Mouse (Mus musculus) hindbrain, embryonic 15.5 days (tissue): ENCODE results near the gene Chd8. TPM values are rescaled to one million over a fixed set of nuclear protein-coding genes. Genes with fewer than 3 reads are reported as not detected.

Experiments used
- ATAC-seq: fragments of 200-750 bp; cut with Nextera tagmentation; 2 replicates; pipeline ENCODE4 v1.8.0; 2017; ENCODE audit warnings: low read depth, moderate number of reproducible peaks, moderate TSS enrichment; ENCODE audit not compliant: low FRiP score
- H3K27ac ChIP-seq: fragments of 300-500 bp; sonication (generic); replicated peaks from 2 replicates; pipeline ENCODE4 v1.5.1; 2015; ENCODE audit warnings: mild to moderate bottlenecking, inconsistent platforms
- H3K27me3 ChIP-seq: fragments of 300-500 bp; sonication (generic); 2 replicates; pipeline ENCODE4 v1.6.1; 2015; ENCODE audit warnings: control low read depth, inconsistent platforms
- H3K36me3 ChIP-seq: fragments of 300-500 bp; sonication (generic); 2 replicates; pipeline ENCODE4 v1.6.1; 2015; ENCODE audit warnings: control low read depth, inconsistent platforms
- H3K4me1 ChIP-seq: fragments of 300-500 bp; sonication (generic); replicated peaks from 2 replicates; pipeline ENCODE4 v1.6.1; 2015; ENCODE audit warnings: control low read depth, inconsistent platforms
- H3K4me2 ChIP-seq: fragments of 300-500 bp; sonication (generic); 2 replicates; pipeline ENCODE4 v1.6.1; 2015; ENCODE audit warnings: moderate library complexity, mild to moderate bottlenecking, inconsistent platforms
- H3K4me3 ChIP-seq: fragments of 300-500 bp; sonication (generic); 2 replicates; pipeline ENCODE4 v1.5.1; 2015; ENCODE audit warnings: mild to moderate bottlenecking, inconsistent platforms
- H3K9ac ChIP-seq: fragments of 300-500 bp; sonication (generic); 2 replicates; pipeline ENCODE4 v1.6.1; 2015; ENCODE audit warnings: inconsistent platforms
- H3K9me3 ChIP-seq: fragments of 300-500 bp; sonication (generic); 2 replicates; pipeline ENCODE4 v1.6.1; 2016; ENCODE audit warnings: control low read depth, inconsistent platforms
- WGBS: fragments of 180-500 bp; shearing (Covaris S2); methylation state at CpG from one replicate; pipeline ENCODE4 v1.1.7; 2015; 5-methylcytosine and 5-hydroxymethylcytosine counted together
- polyA plus RNA-seq: library from polyadenylated mRNA; unstranded; fragments of >200 nt; fragmentation: Nextera tagmentation; extraction: Ambion mirVana; gene quantifications from 2 replicates; pipeline ENCODE4 v1.2.1, GENCODE M21; 2015

The Chd8 gene
- polyA plus RNA-seq, 1 experiment from 2014 or later: 38.7 TPM

GRCm38 (mm10) chr14:52256311-52257175 is 1.0 kb downstream of the Chd8 start:
- no peaks in the 10 kb centered on the region for H3K9me3 ChIP-seq
- peak overlapping the region; percentile 93 for H3K9ac ChIP-seq
- peaks cover 25% of the 10 kb centered on the region for H3K4me1 ChIP-seq
- H3K36me3 ChIP-seq: no peaks in the 10 kb centered on the region
- peak overlapping the region; percentile 98 for H3K4me3 ChIP-seq
- no peaks in the 10 kb centered on the region for H3K27me3 ChIP-seq
- WGBS: 8% methylated on average over 18 of the region's 18 CpGs
- no peak for ATAC-seq
- H3K27ac ChIP-seq: peak overlapping the region; percentile 96
- peak overlapping the region; percentile 74 for H3K4me2 ChIP-seq

- Histone ChIP-seq H3K27me3 (no peaks in the 10 kb centered on the region), H3K27ac (no peak overlapping the region), H3K9me3 (no peaks in the 10 kb centered on the region), H3K36me3 (no peaks in the 10 kb centered on the region), H3K9ac (no peak overlapping the region), H3K4me2 (no peak overlapping the region), H3K4me3 (no peak overlapping the region), H3K4me1 (peaks cover 18% of the 10 kb centered on the region)
- 89% methylated on average over 4 of the region's 4 CpGs for WGBS
- ATAC-seq: no peak
Observed at GRCm38 (mm10) chr14:52246129-52246528, 11.5 kb downstream of the Chd8 start.

GRCm38 (mm10) chr14:52244690-52245042 is 12.9 kb downstream of the Chd8 start:
- Histone ChIP-seq H3K9me3 (no peaks in the 10 kb centered on the region), H3K36me3 (no peaks in the 10 kb centered on the region), H3K9ac (peak overlapping the region; percentile 60), H3K27me3 (no peaks in the 10 kb centered on the region), H3K4me2 (peak overlapping the region; percentile 82), H3K4me1 (peaks cover 18% of the 10 kb centered on the region), H3K27ac (peak overlapping the region; percentile 70), H3K4me3 (peak overlapping the region; percentile 84)
- peak; percentile 87 for ATAC-seq
- WGBS: 9% methylated on average over 7 of the region's 7 CpGs

DNA sequence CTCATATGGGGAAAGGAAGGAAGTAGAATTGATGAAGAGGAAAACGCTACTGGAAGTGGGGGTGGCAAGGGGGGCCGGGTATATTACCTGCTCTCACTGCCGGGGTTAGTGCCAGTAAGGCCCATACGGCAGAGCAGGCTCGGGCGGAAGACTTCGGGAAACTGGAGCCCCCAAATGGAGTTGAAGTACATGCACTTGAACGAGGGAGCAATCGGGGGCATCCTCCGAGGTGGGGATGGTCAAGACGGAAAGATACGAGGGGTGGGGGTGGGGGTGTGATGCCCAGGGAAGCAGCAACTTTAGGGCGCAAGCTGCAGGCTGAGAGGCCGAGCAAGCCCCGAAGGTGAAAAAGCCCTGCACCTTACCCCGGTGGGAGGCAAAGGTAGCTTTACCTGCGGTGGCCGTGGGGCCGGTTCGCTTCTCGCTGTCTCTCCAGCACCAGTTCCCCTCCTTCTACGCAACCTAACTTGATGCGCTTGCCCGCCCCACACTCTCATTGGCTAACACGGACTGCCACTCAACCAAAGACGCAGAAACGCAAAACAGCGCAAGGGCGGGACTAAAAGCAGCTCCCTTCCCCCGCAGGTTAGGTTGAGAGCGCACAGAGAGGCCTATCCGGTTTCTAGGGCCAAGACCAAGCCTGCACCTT is 13.4 kb downstream of the Chd8 start:
- Histone ChIP-seq H3K9ac (peak overlapping the region; percentile 83), H3K4me2 (peak overlapping the region; percentile 82), H3K36me3 (no peaks in the 10 kb centered on the region), H3K27me3 (no peaks in the 10 kb centered on the region), H3K4me1 (peaks cover 18% of the 10 kb centered on the region), H3K27ac (peak overlapping the region; percentile 76), H3K9me3 (no peaks in the 10 kb centered on the region), H3K4me3 (peak overlapping the region; percentile 84)
- WGBS: 1% methylated on average over 32 of the region's 32 CpGs
- ATAC-seq: peak; percentile 100

- Histone ChIP-seq H3K4me1 (no peaks in the 10 kb centered on the region), H3K4me3 (no peak overlapping the region), H3K9me3 (no peaks in the 10 kb centered on the region), H3K9ac (no peak overlapping the region), H3K36me3 (peaks cover 55% of the 10 kb centered on the region), H3K27me3 (no peaks in the 10 kb centered on the region), H3K27ac (no peak overlapping the region), H3K4me2 (no peak overlapping the region)
- ATAC-seq: no peak
- 98% methylated on average over 1 of the region's 1 CpGs for WGBS
Observed at GRCm38 (mm10) chr14:52236216-52236615, 21.4 kb downstream of the Chd8 start.

DNA sequence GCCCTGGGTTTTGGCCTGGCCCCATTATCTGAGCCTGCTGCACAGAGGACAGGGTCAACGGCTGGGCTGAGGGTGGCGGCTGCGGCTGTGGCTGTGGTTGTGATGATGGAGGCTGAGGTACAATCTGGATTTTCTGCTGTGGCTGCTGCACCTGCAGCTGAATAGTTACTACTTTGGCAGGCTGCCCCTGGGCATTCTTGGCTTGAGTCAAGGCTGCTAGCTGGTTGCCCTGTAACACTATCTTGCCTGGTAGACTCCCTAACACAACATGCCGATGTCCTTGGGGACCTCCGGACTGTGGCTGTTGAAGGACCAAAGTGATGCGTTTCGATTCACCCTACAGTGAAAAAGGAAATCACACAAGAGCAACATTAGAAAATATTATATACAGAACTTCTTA is 22.4 kb downstream of the Chd8 start:
- H3K36me3 ChIP-seq: peaks cover 66% of the 10 kb centered on the region
- no peak overlapping the region for H3K4me2 ChIP-seq
- no peak overlapping the region for H3K4me3 ChIP-seq
- H3K27ac ChIP-seq: no peak overlapping the region
- H3K4me1 ChIP-seq: no peaks in the 10 kb centered on the region
- H3K9ac ChIP-seq: no peak overlapping the region
- WGBS: 97% methylated on average over 7 of the region's 7 CpGs
- ATAC-seq: no peak
- H3K27me3 ChIP-seq: no peaks in the 10 kb centered on the region
- H3K9me3 ChIP-seq: no peaks in the 10 kb centered on the region

- Histone ChIP-seq H3K27ac (no peak overlapping the region), H3K27me3 (no peaks in the 10 kb centered on the region), H3K9me3 (no peaks in the 10 kb centered on the region), H3K4me2 (no peak overlapping the region), H3K36me3 (peaks cover 83% of the 10 kb centered on the region), H3K4me3 (no peak overlapping the region), H3K9ac (no peak overlapping the region), H3K4me1 (no peaks in the 10 kb centered on the region)
- ATAC-seq: no peak
- 85% methylated on average over 6 of the region's 6 CpGs for WGBS
Observed at GRCm38 (mm10) chr14:52232249-52232648, 25.3 kb downstream of the Chd8 start.

GRCm38 (mm10) chr14:52225972-52226371 is 31.6 kb downstream of the Chd8 start:
- no peaks in the 10 kb centered on the region for H3K27me3 ChIP-seq
- no peak overlapping the region for H3K27ac ChIP-seq
- H3K36me3 ChIP-seq: peaks cover 82% of the 10 kb centered on the region
- H3K4me3 ChIP-seq: no peak overlapping the region
- 94% methylated on average over 2 of the region's 2 CpGs for WGBS
- H3K4me1 ChIP-seq: no peaks in the 10 kb centered on the region
- H3K9ac ChIP-seq: no peak overlapping the region
- H3K9me3 ChIP-seq: no peaks in the 10 kb centered on the region
- H3K4me2 ChIP-seq: no peak overlapping the region
- ATAC-seq: no peak

- H3K4me1 ChIP-seq: no peaks in the 10 kb centered on the region
- H3K4me2 ChIP-seq: no peak overlapping the region
- ATAC-seq: no peak
- no peak overlapping the region for H3K9ac ChIP-seq
- no peaks in the 10 kb centered on the region for H3K9me3 ChIP-seq
- H3K36me3 ChIP-seq: peaks cover 88% of the 10 kb centered on the region
- 90% methylated on average over 5 of the region's 5 CpGs for WGBS
- H3K4me3 ChIP-seq: no peak overlapping the region
- no peak overlapping the region for H3K27ac ChIP-seq
- no peaks in the 10 kb centered on the region for H3K27me3 ChIP-seq
Observed at GRCm38 (mm10) chr14:52217261-52217660, 40.3 kb downstream of the Chd8 start.

DNA sequence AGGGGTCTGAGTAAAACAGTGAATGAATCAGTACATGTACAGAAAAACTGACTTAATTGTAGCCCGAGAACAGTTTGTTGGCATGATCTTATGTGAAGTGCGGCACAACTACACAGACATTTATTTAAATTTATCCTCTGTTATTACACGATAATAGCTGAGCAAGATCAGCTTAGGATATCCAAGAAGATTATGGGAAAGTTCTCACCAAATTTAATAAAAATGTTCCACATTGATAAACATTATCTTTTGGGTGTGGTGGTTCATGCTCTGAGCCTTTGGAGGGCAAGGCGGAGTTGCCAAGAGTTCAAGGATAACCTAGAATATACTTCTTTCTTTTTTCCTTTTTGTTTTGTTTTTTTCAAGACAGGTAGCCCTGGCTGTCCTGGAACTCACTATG is 58.2 kb downstream of the Chd8 start:
- H3K27me3 ChIP-seq: no peaks in the 10 kb centered on the region
- H3K9me3 ChIP-seq: no peaks in the 10 kb centered on the region
- WGBS: 97% methylated on average over 4 of the region's 4 CpGs
- no peak overlapping the region for H3K27ac ChIP-seq
- H3K36me3 ChIP-seq: peaks cover 48% of the 10 kb centered on the region
- peaks cover 26% of the 10 kb centered on the region for H3K4me1 ChIP-seq
- ATAC-seq: no peak
- H3K4me3 ChIP-seq: no peak overlapping the region
- H3K4me2 ChIP-seq: no peak overlapping the region
- no peak overlapping the region for H3K9ac ChIP-seq

DNA sequence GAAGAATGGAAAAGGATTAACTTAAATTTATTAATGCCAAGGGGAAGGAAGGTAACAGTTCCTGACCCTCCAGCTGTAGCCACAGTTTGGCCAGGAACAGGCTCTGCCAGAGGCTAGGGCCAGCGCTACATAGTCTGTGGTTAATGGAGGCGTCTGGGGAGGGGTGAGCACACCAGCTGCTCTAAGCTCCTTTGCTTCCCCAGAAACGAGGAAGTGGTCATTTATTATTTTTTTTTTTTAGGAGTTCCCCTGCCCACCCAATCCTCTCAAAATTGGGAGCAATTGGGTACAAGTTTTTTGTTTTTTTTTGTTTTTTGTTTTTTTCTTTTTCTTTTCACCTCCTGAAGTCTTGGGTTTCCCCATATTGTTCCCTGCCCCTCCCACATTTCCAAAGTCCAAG is 59.4 kb downstream of the Chd8 start:
- 24% methylated on average over 3 of the region's 3 CpGs for WGBS
- Histone ChIP-seq H3K36me3 (peaks cover 37% of the 10 kb centered on the region), H3K4me2 (peak overlapping the region; percentile 71), H3K4me3 (peak overlapping the region; percentile 83; the same call in 1 of the 2 replicates), H3K9me3 (no peaks in the 10 kb centered on the region), H3K27ac (no peak overlapping the region), H3K27me3 (no peaks in the 10 kb centered on the region), H3K9ac (no peak overlapping the region), H3K4me1 (peaks cover 28% of the 10 kb centered on the region)
- no peak for ATAC-seq

GRCm38 (mm10) chr14:52197156-52197878 is 60.3 kb downstream of the Chd8 start, which contains the start of gene Supt16:
Supt16 (minus strand) TSS chr14:52197416.
- H3K27ac ChIP-seq: peak within 1 kb of the TSS; percentile 95
- H3K4me2 ChIP-seq: peak within 1 kb of the TSS; percentile 71
- no peaks in the 10 kb centered on the region for H3K27me3 ChIP-seq
- no peaks in the 10 kb centered on the region for H3K9me3 ChIP-seq
- peaks cover 28% of the 10 kb centered on the region for H3K4me1 ChIP-seq
- H3K36me3 ChIP-seq: peaks cover 30% of the 10 kb centered on the region
- ATAC-seq: peak; percentile 97
- H3K4me3 ChIP-seq: peak within 1 kb of the TSS; percentile 83
- H3K9ac ChIP-seq: peak within 1 kb of the TSS; percentile 92
- under 1% methylated on average over 59 of the region's 59 CpGs for WGBS
